17 mouse cellular contexts compared by ENCODE assay signal in genomic region chr5:50626648-50627047, GRCm38 (mm10).
DNase-seq lines count a peak whose midpoint lies in the region; ATAC-seq and TF ChIP-seq lines count a peak whose summit lies in the region.
"Had no signal": no experiment of that assay in that cellular context is flagged by ENCODE, and none has a peak within 500 bp of the region (broad histone marks: within the 10 kb centered on the region; RNA-seq: fewer than 3 reads in every experiment).

No protein-coding gene starts in this region.

- no peak overlapping the region for H3K9ac ChIP-seq in hindbrain, embryonic 11.5 days (ENCODE audit: low read depth, low read length)
- no peak overlapping the region for H3K9ac ChIP-seq in hindbrain, embryonic 16.5 days (ENCODE audit: low read depth, low read length)
- H3K9ac ChIP-seq in midbrain, postnatal 0 days (replicated peaks; ENCODE audit: low read length, poor library complexity, severe bottlenecking) = no peak overlapping the region
- H3K9ac ChIP-seq in intestine, postnatal 0 days (ENCODE audit: low read depth, low read length) = no peak overlapping the region
- H3K9ac ChIP-seq: embryonic facial prominence, embryonic 12.5 days; lung, embryonic 14.5 days; neural tube, embryonic 13.5 days; stomach, embryonic 15.5 days had no signal

- H3K4me2 ChIP-seq in hindbrain, embryonic 11.5 days (replicated peaks; ENCODE audit: low read depth, low read length) = no peak overlapping the region
- no peak overlapping the region for H3K4me2 ChIP-seq in hindbrain, embryonic 16.5 days (ENCODE audit: low read length)
- H3K4me2 ChIP-seq in midbrain, postnatal 0 days (ENCODE audit: low read depth, low read length, poor library complexity, severe bottlenecking) = no peak overlapping the region
- no peak overlapping the region for H3K4me2 ChIP-seq in intestine, postnatal 0 days (replicated peaks; ENCODE audit: low read depth)
- H3K4me2 ChIP-seq: embryonic facial prominence, embryonic 12.5 days; lung, embryonic 14.5 days; neural tube, embryonic 13.5 days; stomach, embryonic 15.5 days had no signal

- H3K4me1 ChIP-seq in hindbrain, embryonic 11.5 days (replicated peaks; ENCODE audit: control insufficient read depth, insufficient read depth, low read length) = no peaks in the 10 kb centered on the region
- no peaks in the 10 kb centered on the region for H3K4me1 ChIP-seq in hindbrain, embryonic 16.5 days (ENCODE audit: control insufficient read depth, insufficient read depth, low read depth, low read length)
- no peaks in the 10 kb centered on the region for H3K4me1 ChIP-seq in midbrain, postnatal 0 days (ENCODE audit: insufficient read depth, low read length)
- no peaks in the 10 kb centered on the region for H3K4me1 ChIP-seq in midbrain, embryonic 10.5 days
- no peaks in the 10 kb centered on the region for H3K4me1 ChIP-seq in intestine, postnatal 0 days (replicated peaks; ENCODE audit: control insufficient read depth, insufficient read depth, low read length)
- H3K4me1 ChIP-seq: embryonic facial prominence, embryonic 12.5 days; neural tube, embryonic 13.5 days; stomach, embryonic 15.5 days had no signal

- no peak for TF ChIP-seq CTCF in midbrain, postnatal 0 days (IDR thresholded peaks at IDR 0.05)
- no peak for TF ChIP-seq CTCF in intestine, postnatal 0 days (IDR thresholded peaks at IDR 0.05; ENCODE audit: low read depth)

- no peaks in the 10 kb centered on the region for H3K27me3 ChIP-seq in hindbrain, embryonic 11.5 days (ENCODE audit: control insufficient read depth, insufficient read depth, low read length)
- no peaks in the 10 kb centered on the region for H3K27me3 ChIP-seq in hindbrain, embryonic 16.5 days (replicated peaks; ENCODE audit: control insufficient read depth, insufficient read depth, low read length)
- H3K27me3 ChIP-seq in midbrain, postnatal 0 days (ENCODE audit: insufficient read depth, low read length) = no peaks in the 10 kb centered on the region
- no peaks in the 10 kb centered on the region for H3K27me3 ChIP-seq in midbrain, embryonic 10.5 days (ENCODE audit: low read depth, poor library complexity, severe bottlenecking)
- no peaks in the 10 kb centered on the region for H3K27me3 ChIP-seq in intestine, postnatal 0 days (replicated peaks; ENCODE audit: control insufficient read depth, insufficient read depth, low read length)
- H3K27me3 ChIP-seq: embryonic facial prominence, embryonic 12.5 days; neural tube, embryonic 13.5 days; stomach, embryonic 15.5 days had no signal

- no peak overlapping the region for H3K27ac ChIP-seq in hindbrain, embryonic 11.5 days (ENCODE audit: low read depth, low read length)
- H3K27ac ChIP-seq in hindbrain, embryonic 16.5 days (ENCODE audit: low read depth, low read length) = no peak overlapping the region
- H3K27ac ChIP-seq in midbrain, postnatal 0 days (ENCODE audit: low read depth, low read length) = no peak overlapping the region
- H3K27ac ChIP-seq in midbrain, embryonic 10.5 days (replicated peaks) = no peak overlapping the region
- no peak overlapping the region for H3K27ac ChIP-seq in intestine, postnatal 0 days (ENCODE audit: low read depth, low read length)
- H3K27ac ChIP-seq: embryonic facial prominence, embryonic 12.5 days; neural tube, embryonic 13.5 days; stomach, embryonic 15.5 days had no signal

- WGBS in hindbrain, embryonic 11.5 days = 78% methylated on average over 6 of the region's 6 CpGs
- 61% methylated on average over 6 of the region's 6 CpGs for WGBS in hindbrain, embryonic 16.5 days
- 51% methylated on average over 6 of the region's 6 CpGs for WGBS in midbrain, postnatal 0 days
- 82% methylated on average over 6 of the region's 6 CpGs for WGBS in midbrain, embryonic 10.5 days
- 82% methylated on average over 6 of the region's 6 CpGs for WGBS in intestine, postnatal 0 days

- no peaks in the 10 kb centered on the region for H3K9me3 ChIP-seq in hindbrain, embryonic 11.5 days (ENCODE audit: control insufficient read depth, low read length)
- H3K9me3 ChIP-seq in hindbrain, embryonic 16.5 days (ENCODE audit: control insufficient read depth, low read length) = no peaks in the 10 kb centered on the region
- no peaks in the 10 kb centered on the region for H3K9me3 ChIP-seq in midbrain, postnatal 0 days (ENCODE audit: low read length)
- H3K9me3 ChIP-seq in midbrain, embryonic 10.5 days (replicated peaks) = no peaks in the 10 kb centered on the region
- no peaks in the 10 kb centered on the region for H3K9me3 ChIP-seq in intestine, postnatal 0 days (ENCODE audit: control insufficient read depth)
- H3K9me3 ChIP-seq: embryonic facial prominence, embryonic 12.5 days; neural tube, embryonic 13.5 days; stomach, embryonic 15.5 days had no signal

- peak; percentile 72 for ATAC-seq in hindbrain, embryonic 11.5 days (ENCODE audit: low FRiP score)
- ATAC-seq in hindbrain, embryonic 16.5 days = no peak
- no peak for ATAC-seq in midbrain, postnatal 0 days (ENCODE audit: low FRiP score)
- ATAC-seq in intestine, postnatal 0 days = no peak

- H3K36me3 ChIP-seq in hindbrain, embryonic 11.5 days (ENCODE audit: control insufficient read depth, insufficient read depth, low read length) = no peaks in the 10 kb centered on the region
- H3K36me3 ChIP-seq in hindbrain, embryonic 16.5 days (ENCODE audit: control insufficient read depth, insufficient read depth, low read length) = no peaks in the 10 kb centered on the region
- no peaks in the 10 kb centered on the region for H3K36me3 ChIP-seq in midbrain, postnatal 0 days (ENCODE audit: insufficient read depth, low read length)
- H3K36me3 ChIP-seq in midbrain, embryonic 10.5 days = no peaks in the 10 kb centered on the region
- H3K36me3 ChIP-seq in intestine, postnatal 0 days (ENCODE audit: control insufficient read depth, insufficient read depth) = no peaks in the 10 kb centered on the region
- H3K36me3 ChIP-seq: embryonic facial prominence, embryonic 12.5 days; G1E; neural tube, embryonic 13.5 days; stomach, embryonic 15.5 days had no signal

- peak; percentile 25 for DNase-seq in hindbrain, embryonic 11.5 days (ENCODE audit: low spot score)
- peak; percentile 30 for DNase-seq in midbrain, postnatal 0 days (ENCODE audit: low spot score)
- no peak for DNase-seq in midbrain, embryonic 10.5 days (ENCODE audit: low spot score)
- DNase-seq in frontal cortex, adult 2 months (ENCODE audit: extremely low spot score in 1 of 2, low spot score in 1 of 2) = peak; percentile 14 to 58
- DNase-seq in right cerebral cortex, postnatal 14 days = peak; percentile 6
- no peak for DNase-seq in kidney, postnatal 10 days
- DNase-seq: adrenal gland, postnatal 36 days; cerebellum, adult 11-12 months; kidney, adult 11 months; liver; lung, embryonic 14.5 days had no signal

- H3K4me3 ChIP-seq in hindbrain, embryonic 11.5 days (ENCODE audit: low read depth, low read length) = no peak overlapping the region
- H3K4me3 ChIP-seq in hindbrain, embryonic 16.5 days (ENCODE audit: low read length) = no peak overlapping the region
- no peak overlapping the region for H3K4me3 ChIP-seq in midbrain, postnatal 0 days (ENCODE audit: low read depth, low read length)
- H3K4me3 ChIP-seq in midbrain, embryonic 10.5 days = no peak overlapping the region
- H3K4me3 ChIP-seq in intestine, postnatal 0 days (ENCODE audit: low read depth, low read length) = no peak overlapping the region
- H3K4me3 ChIP-seq: embryonic facial prominence, embryonic 12.5 days; neural tube, embryonic 13.5 days; stomach, embryonic 15.5 days had no signal

Comparison
In these comparisons a context has a peak if more than half of its experiments do, and no peak if none do; other contexts are left out.
1. DNase-seq: peak in hindbrain, embryonic 11.5 days (single experiment), midbrain, postnatal 0 days (single experiment), frontal cortex, adult 2 months (2 of 2) and right cerebral cortex, postnatal 14 days (single experiment); none in midbrain, embryonic 10.5 days (single experiment) and kidney, postnatal 10 days (single experiment).